Mouse (Mus musculus): ENCODE measurements around the gene Ntn5.
A peak's percentile ranks its signal among the peaks of the same experiment; 100 is the strongest.

Gene Ntn5

DNA sequence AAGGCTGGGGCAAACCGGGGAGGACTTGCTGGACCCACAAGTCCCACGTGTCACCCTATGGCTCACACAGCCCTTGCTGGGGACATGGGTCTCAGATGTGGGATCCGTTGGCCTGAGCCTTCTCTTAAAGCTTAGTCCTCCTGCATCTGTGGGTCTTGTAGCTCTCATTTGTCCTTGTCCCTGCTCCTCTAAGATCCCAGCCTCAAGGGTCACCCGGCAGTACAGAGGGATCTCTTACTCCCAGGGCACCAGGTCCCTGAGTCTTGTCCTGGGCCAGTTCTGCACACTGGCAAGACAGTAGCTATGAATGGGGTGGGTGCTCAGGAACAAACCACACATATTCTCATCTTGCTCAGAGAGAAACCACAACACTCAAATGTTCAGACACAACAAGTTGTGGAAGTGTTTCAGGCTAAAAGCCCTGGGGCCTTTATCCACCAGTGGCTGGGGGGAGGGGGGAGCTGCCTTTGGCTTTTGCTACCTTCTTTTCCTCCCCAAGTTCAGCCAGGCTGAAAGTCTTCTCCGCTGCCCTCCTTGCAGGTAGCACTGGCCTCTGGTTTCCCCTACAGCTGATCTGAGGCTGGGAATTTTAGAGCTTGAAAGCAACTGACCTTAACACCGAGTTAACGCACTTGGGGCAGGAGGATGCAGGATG is at the start of gene Ntn5:
Gene Ntn5 (plus strand): TSS at position 627 of the 655 bp plus-strand sequence.
- H3K36me3 ChIP-seq (ENCODE audit: control insufficient read depth, insufficient read depth, low read length, poor library complexity, severe bottlenecking) = no peaks in the 10 kb centered on the region
- no peak for DNase-seq (ENCODE audit: low read depth, low spot score)
- H3K27me3 ChIP-seq (ENCODE audit: control insufficient read depth, insufficient read depth, low read length, poor library complexity, severe bottlenecking) = no peaks in the 10 kb centered on the region

DNA sequence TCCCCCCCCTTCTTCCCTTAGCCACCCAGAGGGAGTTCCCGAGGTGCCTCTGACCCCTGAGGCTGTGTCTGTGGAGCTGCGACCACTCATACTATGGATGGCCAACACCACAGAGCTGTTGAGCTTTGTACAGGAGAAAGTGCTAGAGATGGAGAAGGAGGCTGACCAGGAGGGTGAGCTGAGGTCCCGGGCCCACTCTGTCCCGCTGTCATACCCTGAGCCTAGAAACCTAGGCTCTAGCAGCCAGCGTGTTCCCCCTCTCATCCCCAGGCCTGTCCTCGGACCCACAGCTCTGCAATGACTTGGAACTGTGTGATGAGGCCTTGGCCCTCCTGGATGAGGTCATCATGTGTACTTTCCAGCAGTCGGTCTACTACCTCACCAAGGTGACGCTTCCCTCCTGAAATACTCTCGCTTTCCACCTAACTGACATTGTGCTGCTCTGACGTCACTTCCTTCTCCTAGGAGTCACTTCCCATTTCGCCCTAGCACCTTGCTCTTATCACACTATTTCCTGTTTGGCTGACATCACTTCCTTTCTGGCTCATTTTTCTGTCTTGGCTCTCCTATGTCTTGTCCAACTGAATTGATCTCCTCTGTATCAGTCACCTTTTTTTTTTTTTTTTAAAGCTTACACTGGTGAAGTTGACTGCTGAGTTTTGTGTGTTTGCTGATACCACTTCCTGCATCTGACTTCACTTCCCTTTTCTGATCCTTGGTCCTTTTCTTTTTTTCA is 48.7 kb upstream of the Ntn5 start:
- Histone ChIP-seq H3K36me3 (ENCODE audit: control insufficient read depth, insufficient read depth, low read length, poor library complexity, severe bottlenecking) (no peaks in the 10 kb centered on the region), H3K27me3 (ENCODE audit: control insufficient read depth, insufficient read depth, low read length, poor library complexity, severe bottlenecking) (no peaks in the 10 kb centered on the region)
- peak; percentile 87 for DNase-seq (ENCODE audit: low read depth, low spot score)

DNA sequence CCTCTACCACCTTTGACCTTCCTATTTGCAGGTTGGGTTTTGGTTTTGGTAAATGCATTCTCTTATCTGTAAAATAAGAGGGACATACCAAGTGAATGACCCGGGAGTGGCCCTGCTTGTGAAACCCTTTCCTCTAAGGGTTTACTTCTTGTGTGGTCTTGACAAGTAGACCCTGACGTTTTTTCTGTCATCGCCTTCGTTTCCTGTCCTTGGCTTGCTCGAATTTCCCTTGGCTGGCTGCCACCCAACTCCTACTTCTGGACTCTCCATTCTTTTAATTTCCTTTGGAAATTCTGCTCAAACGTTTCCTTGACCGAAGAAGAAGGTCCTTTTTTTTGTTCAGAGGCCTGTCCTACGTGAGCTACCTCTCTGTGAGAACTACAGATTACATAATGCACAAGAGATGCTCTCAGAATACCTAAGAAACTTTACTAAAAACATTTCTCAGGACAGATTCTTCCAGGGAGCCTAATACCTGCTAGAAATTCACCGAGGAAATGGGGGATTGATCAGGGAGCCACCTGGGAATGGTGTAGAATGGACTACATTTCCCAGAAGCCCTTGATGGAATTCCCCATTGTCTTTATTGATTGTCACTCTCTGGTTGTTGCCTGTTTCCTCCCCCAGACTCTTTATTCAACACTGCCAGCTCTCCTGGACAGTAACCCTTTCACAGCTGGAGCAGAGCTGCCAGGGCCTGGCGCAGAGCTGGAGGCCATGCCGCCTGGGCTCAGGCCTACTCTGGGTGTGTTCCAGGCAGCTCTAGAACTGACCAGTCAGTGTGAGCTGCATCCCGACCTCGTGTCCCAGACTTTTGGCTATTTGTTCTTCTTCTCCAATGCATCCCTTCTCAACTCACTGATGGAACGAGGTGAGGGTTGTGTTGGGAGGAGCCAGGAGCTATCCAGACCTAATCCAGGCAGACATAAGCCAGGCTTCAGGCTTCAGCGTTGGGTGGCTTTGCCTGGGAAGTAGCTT is 47.8 kb upstream of the Ntn5 start:
- Histone ChIP-seq H3K36me3 (ENCODE audit: control insufficient read depth, insufficient read depth, low read length, poor library complexity, severe bottlenecking) (no peaks in the 10 kb centered on the region), H3K27me3 (ENCODE audit: control insufficient read depth, insufficient read depth, low read length, poor library complexity, severe bottlenecking) (no peaks in the 10 kb centered on the region)
- DNase-seq (ENCODE audit: low read depth, low spot score) = no peak

DNA sequence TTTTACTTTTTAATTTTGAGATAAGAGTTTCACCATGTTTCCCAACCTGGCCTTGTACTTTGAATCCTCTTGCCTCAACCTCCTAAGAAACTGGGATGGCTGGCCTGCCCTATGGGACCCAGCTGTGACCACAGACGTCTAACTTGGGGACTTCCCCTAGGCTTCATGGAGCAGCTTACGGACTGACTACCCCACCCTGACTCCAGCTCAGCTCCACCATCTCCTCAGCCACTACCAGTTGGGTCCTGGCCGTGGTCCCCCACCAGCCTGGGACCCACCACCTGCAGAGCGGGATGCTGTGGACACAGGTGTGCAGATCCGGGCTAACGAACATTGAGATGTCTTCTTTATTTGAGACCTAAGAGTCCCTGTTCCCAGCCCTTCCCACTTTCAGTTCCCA is 46.1 kb upstream of the Ntn5 start:
- no peak for DNase-seq (ENCODE audit: low read depth, low spot score)
- Histone ChIP-seq H3K36me3 (ENCODE audit: control insufficient read depth, insufficient read depth, low read length, poor library complexity, severe bottlenecking) (no peaks in the 10 kb centered on the region), H3K27me3 (ENCODE audit: control insufficient read depth, insufficient read depth, low read length, poor library complexity, severe bottlenecking) (no peaks in the 10 kb centered on the region)

GRCm38 (mm10) chr7:45638623-45639401 is 45.0 kb upstream of the Ntn5 start:
- Histone ChIP-seq H3K27me3 (ENCODE audit: control insufficient read depth, insufficient read depth, low read length, poor library complexity, severe bottlenecking) (no peaks in the 10 kb centered on the region), H3K36me3 (ENCODE audit: control insufficient read depth, insufficient read depth, low read length, poor library complexity, severe bottlenecking) (no peaks in the 10 kb centered on the region)
- no peak for DNase-seq (ENCODE audit: low read depth, low spot score)

GRCm38 (mm10) chr7:45639561-45640027 is 44.2 kb upstream of the Ntn5 start, which contains the start of gene Mamstr:
Gene Mamstr (plus strand): TSS chr7:45639977.
- no peak for DNase-seq (ENCODE audit: low read depth, low spot score)
- Histone ChIP-seq H3K36me3 (ENCODE audit: control insufficient read depth, insufficient read depth, low read length, poor library complexity, severe bottlenecking) (no peaks in the 10 kb centered on the region), H3K27me3 (ENCODE audit: control insufficient read depth, insufficient read depth, low read length, poor library complexity, severe bottlenecking) (no peaks in the 10 kb centered on the region)

- H3K27me3 ChIP-seq (ENCODE audit: control insufficient read depth, insufficient read depth, low read length, poor library complexity, severe bottlenecking) = no peaks in the 10 kb centered on the region
- H3K36me3 ChIP-seq (ENCODE audit: control insufficient read depth, insufficient read depth, low read length, poor library complexity, severe bottlenecking) = no peaks in the 10 kb centered on the region
- DNase-seq (ENCODE audit: low read depth, low spot score) = no peak
Measured at GRCm38 (mm10) chr7:45640191-45640957, 43.4 kb upstream of the Ntn5 start.

DNA sequence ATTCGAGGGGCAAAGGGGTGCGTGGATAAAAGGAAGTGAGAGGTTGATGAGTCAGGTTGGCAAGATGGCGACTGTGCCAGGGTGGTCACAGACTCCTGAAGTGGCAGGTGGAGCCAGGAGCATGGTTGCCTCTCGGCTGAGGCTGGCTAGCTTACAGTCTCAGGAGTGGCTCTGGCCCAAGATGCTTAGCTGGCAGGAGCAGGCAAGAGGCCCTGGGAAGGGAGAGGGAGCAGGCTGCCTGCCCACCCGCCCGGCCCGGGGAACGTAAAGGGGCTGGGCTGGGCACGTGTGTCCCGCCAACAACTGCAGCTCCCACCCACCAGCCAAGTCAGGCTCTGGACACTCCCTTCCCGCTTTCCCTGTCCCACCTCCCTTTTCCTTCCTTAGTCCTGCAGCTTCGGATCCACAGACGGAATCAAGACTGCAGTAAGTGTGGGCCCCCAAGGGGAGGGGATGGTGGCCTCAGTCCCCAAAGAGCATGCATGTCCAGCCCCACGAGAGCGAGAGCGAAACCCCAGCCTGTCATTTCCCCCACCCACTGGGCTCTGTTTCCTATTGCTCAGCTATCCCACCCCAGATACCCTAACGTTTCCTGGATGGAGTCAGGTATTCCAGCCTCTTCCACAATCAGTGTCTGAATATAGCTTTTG is 42.3 kb upstream of the Ntn5 start:
- no peaks in the 10 kb centered on the region for H3K36me3 ChIP-seq (ENCODE audit: control insufficient read depth, insufficient read depth, low read length, poor library complexity, severe bottlenecking)
- DNase-seq (ENCODE audit: low read depth, low spot score) = no peak
- no peaks in the 10 kb centered on the region for H3K27me3 ChIP-seq (ENCODE audit: control insufficient read depth, insufficient read depth, low read length, poor library complexity, severe bottlenecking)

DNA sequence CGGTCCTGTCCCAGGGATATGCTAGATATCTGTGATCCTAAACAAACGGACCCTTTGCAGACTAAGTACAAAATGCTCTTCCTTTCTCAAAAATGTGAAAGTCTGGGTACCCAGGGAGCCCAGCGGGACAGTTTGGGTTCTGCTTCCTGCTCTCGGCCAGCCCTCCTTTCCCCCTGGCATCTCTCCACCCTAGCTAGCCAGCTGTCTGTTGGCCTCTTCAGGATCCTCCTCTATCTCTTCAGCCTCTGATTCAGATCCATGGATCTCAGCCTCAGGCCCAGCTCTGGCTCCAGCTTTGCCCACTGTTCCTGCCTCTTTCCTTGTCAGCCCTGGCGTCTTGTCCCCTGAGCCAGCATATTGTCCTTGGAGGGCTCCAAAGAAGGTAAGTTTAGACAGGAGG is 41.7 kb upstream of the Ntn5 start:
- Histone ChIP-seq H3K36me3 (ENCODE audit: control insufficient read depth, insufficient read depth, low read length, poor library complexity, severe bottlenecking) (no peaks in the 10 kb centered on the region), H3K27me3 (ENCODE audit: control insufficient read depth, insufficient read depth, low read length, poor library complexity, severe bottlenecking) (no peaks in the 10 kb centered on the region)
- DNase-seq (ENCODE audit: low read depth, low spot score) = no peak

DNA sequence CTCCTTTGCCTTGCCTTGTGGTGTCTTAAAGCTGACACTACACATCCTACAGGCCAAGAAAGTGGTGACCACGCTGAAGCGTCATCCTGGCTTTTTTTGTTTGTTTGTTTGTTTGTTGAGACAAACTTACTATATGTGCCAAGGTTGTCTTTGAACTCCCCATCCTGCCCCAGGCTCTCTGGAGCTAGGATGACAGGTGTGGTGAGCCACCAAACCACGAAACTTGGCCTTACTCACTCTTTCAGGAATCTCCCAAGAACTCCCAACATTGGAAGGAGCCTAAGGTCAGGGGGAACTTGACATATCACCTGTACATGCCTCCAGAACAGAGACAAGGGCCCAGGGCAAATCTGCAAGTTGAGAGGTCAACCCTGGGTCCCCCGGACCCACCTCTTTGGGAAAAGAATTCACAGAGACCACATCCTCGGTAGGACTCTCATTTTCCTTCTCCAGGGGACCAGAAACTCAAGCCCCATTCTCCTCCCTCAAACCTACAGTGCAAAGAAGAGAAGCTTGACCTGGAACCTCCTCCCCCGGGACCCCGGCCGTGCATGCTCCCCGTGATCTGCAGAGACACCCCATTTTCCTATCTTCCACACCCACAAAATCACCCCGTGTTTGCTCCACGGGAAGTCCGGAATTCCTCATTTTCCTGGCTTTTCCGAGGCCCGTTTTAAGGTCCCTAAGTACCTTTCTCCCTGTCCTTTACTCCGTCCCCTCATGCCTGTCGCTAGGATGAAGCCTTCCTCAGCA is 41.1 kb upstream of the Ntn5 start:
- no peaks in the 10 kb centered on the region for H3K27me3 ChIP-seq (ENCODE audit: control insufficient read depth, insufficient read depth, low read length, poor library complexity, severe bottlenecking)
- H3K36me3 ChIP-seq (ENCODE audit: control insufficient read depth, insufficient read depth, low read length, poor library complexity, severe bottlenecking) = no peaks in the 10 kb centered on the region
- no peak for DNase-seq (ENCODE audit: low read depth, low spot score)

- Histone ChIP-seq H3K36me3 (ENCODE audit: control insufficient read depth, insufficient read depth, low read length, poor library complexity, severe bottlenecking) (no peaks in the 10 kb centered on the region), H3K27me3 (ENCODE audit: control insufficient read depth, insufficient read depth, low read length, poor library complexity, severe bottlenecking) (no peaks in the 10 kb centered on the region)
- peak; percentile 84 for DNase-seq (ENCODE audit: low read depth, low spot score)
Measured at GRCm38 (mm10) chr7:45643441-45644178, 40.2 kb upstream of the Ntn5 start.

- DNase-seq (ENCODE audit: low read depth, low spot score) = no peak
- Histone ChIP-seq H3K27me3 (ENCODE audit: control insufficient read depth, insufficient read depth, low read length, poor library complexity, severe bottlenecking) (no peaks in the 10 kb centered on the region), H3K36me3 (ENCODE audit: control insufficient read depth, insufficient read depth, low read length, poor library complexity, severe bottlenecking) (no peaks in the 10 kb centered on the region)
Measured at GRCm38 (mm10) chr7:45644183-45644582, 39.6 kb upstream of the Ntn5 start.
